Mouse (Mus musculus): Measurements from ENCODE around the gene Hoxb6.

The Hoxb6 gene

DNA sequence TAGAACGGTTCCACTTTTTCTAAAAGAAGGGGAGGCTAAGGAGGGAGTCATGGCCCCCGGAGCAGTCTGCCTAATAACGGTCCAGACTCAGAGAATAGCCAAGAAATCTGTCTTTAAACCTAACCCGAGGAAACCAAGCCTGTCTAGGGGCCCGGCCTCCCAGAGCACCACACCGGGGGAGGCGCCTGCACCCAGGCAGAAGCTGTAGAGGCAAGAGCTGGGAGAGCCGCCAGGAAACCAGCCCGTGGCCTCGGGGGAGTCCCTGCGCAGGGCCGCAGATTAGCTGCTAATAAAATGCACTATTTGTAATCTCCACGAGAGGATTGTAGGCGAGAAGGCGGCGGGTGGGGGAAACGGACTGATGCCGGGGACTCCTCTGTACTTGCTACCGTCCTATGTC lies 22.4 kb upstream of the Hoxb6 start:
- peak; percentile 58 for DNase-seq (ENCODE audit: low read depth, low spot score)

- peak; percentile 55 for DNase-seq (ENCODE audit: low read depth, low spot score)
These were observed 21.2 kb upstream of the Hoxb6 start, which contains the start of gene Hoxb9 for GRCm38 (mm10) chr11:96270996-96271540. Gene Hoxb9, plus strand, starts transcription at chr11:96271457.

DNA sequence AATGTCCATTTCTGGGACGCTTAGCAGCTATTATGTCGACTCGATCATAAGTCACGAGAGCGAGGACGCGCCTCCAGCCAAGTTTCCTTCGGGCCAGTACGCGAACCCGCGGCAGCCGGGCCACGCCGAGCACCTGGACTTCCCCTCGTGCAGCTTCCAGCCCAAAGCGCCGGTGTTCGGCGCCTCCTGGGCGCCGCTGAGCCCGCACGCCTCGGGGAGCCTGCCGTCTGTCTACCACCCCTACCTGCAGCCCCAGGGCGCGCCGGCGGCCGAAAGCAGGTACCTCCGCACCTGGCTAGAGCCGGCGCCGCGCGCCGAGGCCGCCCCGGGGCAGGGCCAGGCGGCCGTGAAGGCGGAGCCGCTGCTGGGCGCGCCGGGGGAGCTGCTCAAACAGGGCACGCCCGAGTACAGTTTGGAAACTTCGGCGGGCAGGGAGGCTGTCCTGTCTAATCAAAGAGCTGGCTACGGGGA lies 20.7 kb upstream of the Hoxb6 start:
- peak; percentile 50 for DNase-seq (ENCODE audit: low read depth, low spot score)

GRCm38 (mm10) chr11:96272024-96272921 lies 20.0 kb upstream of the Hoxb6 start:
- peak; percentile 41 for DNase-seq (ENCODE audit: low read depth, low spot score)

GRCm38 (mm10) chr11:96274428-96274827 lies 17.8 kb upstream of the Hoxb6 start:
- DNase-seq (ENCODE audit: low read depth, low spot score), result no peak

- no peak for DNase-seq (ENCODE audit: low read depth, low spot score)
These were observed 16.4 kb upstream of the Hoxb6 start for GRCm38 (mm10) chr11:96275896-96276295.

GRCm38 (mm10) chr11:96277151-96278044 lies 14.9 kb upstream of the Hoxb6 start:
- no peak for DNase-seq (ENCODE audit: low read depth, low spot score)

- no peak for DNase-seq (ENCODE audit: low read depth, low spot score)
These were observed 14.0 kb upstream of the Hoxb6 start for GRCm38 (mm10) chr11:96278324-96278723.

- DNase-seq (ENCODE audit: low read depth, low spot score), result peak; percentile 93
These were observed 13.5 kb upstream of the Hoxb6 start for GRCm38 (mm10) chr11:96278773-96279172.

GRCm38 (mm10) chr11:96279421-96280233 lies 12.6 kb upstream of the Hoxb6 start:
- DNase-seq (ENCODE audit: low read depth, low spot score), result no peak

- no peak for DNase-seq (ENCODE audit: low read depth, low spot score)
These were observed 11.6 kb upstream of the Hoxb6 start for GRCm38 (mm10) chr11:96280399-96281378.

GRCm38 (mm10) chr11:96281396-96281795 lies 10.9 kb upstream of the Hoxb6 start:
- no peak for DNase-seq (ENCODE audit: low read depth, low spot score)

- no peak for DNase-seq (ENCODE audit: low read depth, low spot score)
These were observed 10.3 kb upstream of the Hoxb6 start, which contains the start of gene Hoxb8 for GRCm38 (mm10) chr11:96281855-96282570. Gene Hoxb8, plus strand, starts transcription at chr11:96281905.

DNA sequence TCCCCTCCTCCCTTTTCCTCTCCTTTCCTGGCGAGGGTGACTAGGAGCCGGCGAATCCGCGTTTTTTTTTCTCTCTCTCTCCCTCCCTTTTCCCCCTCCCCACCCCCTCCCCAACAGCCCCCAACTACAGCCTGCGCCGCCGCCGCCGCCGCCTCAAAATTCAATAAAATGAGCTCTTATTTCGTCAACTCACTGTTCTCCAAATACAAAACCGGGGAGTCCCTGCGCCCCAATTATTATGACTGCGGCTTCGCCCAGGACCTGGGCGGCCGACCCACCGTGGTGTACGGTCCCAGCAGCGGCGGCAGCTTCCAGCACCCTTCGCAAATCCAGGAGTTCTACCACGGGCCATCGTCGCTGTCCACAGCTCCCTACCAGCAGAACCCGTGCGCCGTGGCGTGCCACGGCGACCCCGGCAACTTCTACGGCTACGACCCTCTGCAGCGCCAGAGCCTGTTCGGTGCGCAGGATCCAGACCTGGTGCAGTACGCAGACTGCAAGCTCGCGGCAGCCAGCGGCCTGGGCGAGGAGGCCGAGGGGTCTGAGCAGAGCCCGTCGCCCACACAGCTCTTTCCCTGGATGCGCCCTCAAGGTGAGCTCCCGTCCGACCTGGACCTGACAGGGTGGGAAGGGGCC lies 9.4 kb upstream of the Hoxb6 start:
- no peak for DNase-seq (ENCODE audit: low read depth, low spot score)

GRCm38 (mm10) chr11:96284041-96284749 lies 8.1 kb upstream of the Hoxb6 start:
- peak; percentile 64 for DNase-seq (ENCODE audit: low read depth, low spot score)

- DNase-seq (ENCODE audit: low read depth, low spot score), result no peak
These were observed 7.2 kb upstream of the Hoxb6 start for GRCm38 (mm10) chr11:96284774-96285734.

Measured in CD4-positive, CD25-positive, alpha-beta regulatory T cell, adult 2 months (primary cell).